Mouse (Mus musculus) small intestine, adult 2 months (tissue): Measurements from ENCODE around the gene Mgll.

ENCODE experiments used
- CTCF ChIP-seq: fragments of 200-500 bp; IDR thresholded peaks from 2 replicates; pipeline ENCODE4 v1.5.1; 2012; ENCODE audit warnings: low read depth, mild to moderate bottlenecking, control low read depth, inconsistent platforms, low read length, moderate library complexity, mixed read lengths; ENCODE audit not compliant: insufficient replicate concordance, insufficient read length; ENCODE audit errors: extremely low read depth
- POLR2A ChIP-seq: fragments of 200-500 bp; IDR thresholded peaks from 2 replicates; pipeline ENCODE4 v1.6.1; 2012; ENCODE audit warnings: low read depth, mild to moderate bottlenecking, control low read depth, inconsistent platforms, low read length, moderate library complexity

DNA sequence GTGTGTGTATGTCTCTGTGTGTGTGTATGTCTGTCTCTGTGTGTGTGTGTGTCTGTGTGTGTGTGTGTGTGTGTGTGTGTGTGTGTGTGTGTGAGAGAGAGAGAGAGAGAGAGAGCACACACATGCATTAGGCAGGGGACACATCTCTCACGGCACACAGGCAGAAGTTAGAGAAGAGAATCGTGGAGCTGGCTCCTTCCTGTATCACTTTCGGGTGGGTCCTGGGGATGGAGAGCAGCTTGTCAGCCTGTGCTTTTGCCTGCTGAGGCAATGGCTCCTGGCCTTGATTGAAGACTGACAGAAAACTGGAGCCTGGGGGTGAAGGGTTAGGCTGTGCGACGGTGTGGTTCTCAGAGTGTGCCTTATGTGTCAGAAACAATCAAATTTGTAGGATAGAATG, 8.2 kb upstream of the Mgll start:
- TF ChIP-seq POLR2A (no peak), CTCF (no peak)
